Mouse (Mus musculus) mature B cell (primary cell): Measurements from ENCODE around the gene Pbx1.

ENCODE experiments used
- in situ Hi-C: fragments of 300-500 bp; cut with MboI; formaldehyde crosslinking; loops from 2 replicates; pipeline ENCODE4 v1.14.3; 2019

The Pbx1 gene

DNA sequence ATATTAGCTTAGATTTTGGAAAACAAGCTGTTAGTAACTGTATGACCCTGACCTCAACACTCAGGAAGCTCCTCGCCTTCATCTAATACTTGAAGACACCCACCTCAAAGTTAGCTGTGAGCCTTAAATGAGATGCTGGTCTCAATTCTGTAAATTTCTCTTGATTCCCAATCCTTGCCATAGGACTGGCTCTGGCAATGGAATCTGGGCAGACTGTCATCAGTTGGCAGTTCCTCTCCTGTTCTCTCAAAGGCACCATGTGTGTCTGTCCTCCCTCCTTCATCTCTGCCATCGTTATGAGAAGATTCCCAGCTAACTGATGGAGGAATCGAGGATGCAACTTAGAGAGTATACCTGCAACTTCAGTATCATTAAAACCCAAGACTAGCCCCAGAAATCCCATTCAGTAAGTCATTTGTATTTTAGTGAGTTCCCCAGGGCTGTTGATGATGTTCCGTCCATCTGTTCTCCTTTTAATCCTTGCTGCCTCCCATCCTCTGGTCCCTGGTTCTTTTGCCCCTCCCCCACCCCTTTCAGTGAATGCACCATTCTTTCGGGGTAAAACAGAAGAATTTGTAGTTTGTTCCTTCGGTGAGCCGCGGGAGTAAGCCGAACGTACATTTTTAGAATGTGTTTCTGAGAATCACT is 353.2 kb downstream of the Pbx1 start:
- in situ Hi-C loops: no loop called here

DNA sequence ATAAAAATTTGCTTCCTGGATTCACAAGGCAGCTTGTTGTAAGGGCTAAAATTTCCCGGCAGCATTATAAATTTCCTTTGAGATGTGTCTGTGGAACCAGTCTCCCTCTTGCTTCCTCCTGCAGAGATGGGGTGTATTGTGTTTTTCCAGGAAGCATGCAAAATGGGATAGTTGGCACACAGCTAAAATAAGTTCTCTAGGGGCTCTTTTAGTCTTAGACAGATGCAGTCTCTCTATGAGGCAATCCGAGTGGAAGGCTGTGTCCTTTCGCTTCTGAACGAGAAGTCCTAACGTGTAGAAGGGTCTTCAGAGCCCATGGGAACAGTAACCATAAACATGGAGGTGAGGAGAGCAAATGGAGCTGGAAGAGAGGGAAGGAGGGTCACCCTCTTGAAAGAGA is 360.1 kb downstream of the Pbx1 start:
- in situ Hi-C loops: no loop called here

DNA sequence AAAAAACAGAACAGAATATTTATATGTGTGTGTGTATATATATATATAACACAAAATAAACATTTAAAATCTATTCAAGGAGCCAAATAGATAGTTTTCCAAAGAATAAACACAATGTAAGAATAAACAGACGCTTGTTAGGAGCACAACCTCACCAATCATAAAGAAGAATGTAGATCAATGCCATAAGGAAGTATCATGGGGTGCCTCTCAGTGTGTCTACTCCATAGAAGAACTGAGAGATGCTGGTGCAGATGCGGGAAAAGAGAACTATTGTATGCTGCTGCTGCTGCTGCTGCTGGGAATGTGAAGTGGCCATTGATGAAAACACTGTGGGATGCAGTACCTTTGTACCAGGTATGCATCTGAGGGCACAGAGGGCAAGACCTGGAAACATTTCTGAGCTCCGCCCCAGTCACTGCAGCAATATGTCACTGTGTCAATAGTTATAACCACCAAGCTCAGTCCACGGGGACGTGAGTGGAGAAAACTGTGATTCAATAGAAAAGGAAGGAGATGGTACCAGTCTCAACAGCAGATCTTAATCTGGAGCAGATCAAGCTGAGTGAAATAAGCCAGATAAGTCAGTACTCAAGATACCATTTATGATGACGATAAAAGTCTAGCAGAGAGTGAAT is 361.7 kb downstream of the Pbx1 start:
- in situ Hi-C loops: no loop called here

DNA sequence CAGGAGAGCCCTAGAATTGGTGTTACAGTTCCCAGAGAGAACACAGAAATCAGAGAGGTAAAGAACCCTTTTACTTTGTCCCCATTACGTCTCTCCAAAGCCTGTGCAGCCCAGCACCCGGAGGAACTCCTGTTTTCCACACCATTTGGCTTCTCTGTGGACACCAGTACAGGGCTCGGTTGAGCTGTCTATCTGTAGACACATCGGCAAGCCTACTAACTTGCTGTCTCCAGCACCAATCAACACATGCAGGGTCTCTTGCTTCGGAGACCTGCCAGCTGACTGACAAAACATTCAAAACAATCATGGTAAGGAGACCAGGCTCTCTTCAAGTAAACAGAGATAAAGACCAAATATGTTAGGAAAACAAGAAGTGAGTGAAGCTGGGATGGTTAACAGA is 362.3 kb downstream of the Pbx1 start:
- in situ Hi-C loops: no loop called here
